Mouse (Mus musculus) thymus, adult 2 months (tissue): ENCODE results near the gene Syce2. TPM values are rescaled to one million over a fixed set of nuclear protein-coding genes. Genes with fewer than 3 reads are reported as not detected.

Experiments
- DNase-seq: peaks from one replicate; pipeline ENCODE4 v3.0.0; 2021
- H3K27ac ChIP-seq: fragments of 200-500 bp; 2 replicates; pipeline ENCODE4 v1.5.1; 2012; ENCODE audit warnings: low read length, control low read depth; ENCODE audit not compliant: control insufficient read depth, insufficient read depth
- H3K27me3 ChIP-seq: fragments of 200-500 bp; 2 replicates; pipeline ENCODE4 v1.6.1; 2012; ENCODE audit warnings: mild to moderate bottlenecking, low read length, moderate library complexity, mixed read lengths; ENCODE audit not compliant: control insufficient read depth, insufficient read depth
- H3K36me3 ChIP-seq: fragments of 200-500 bp; 2 replicates; pipeline ENCODE4 v1.6.1; 2012; ENCODE audit warnings: mild to moderate bottlenecking, low read length, moderate library complexity; ENCODE audit not compliant: control insufficient read depth, insufficient read depth
- H3K4me1 ChIP-seq: fragments of 200-500 bp; replicated peaks from 2 replicates; pipeline ENCODE4 v1.6.1; 2012; ENCODE audit warnings: low read length; ENCODE audit not compliant: control insufficient read depth, insufficient read depth
- H3K4me3 ChIP-seq: fragments of 200-500 bp; 2 replicates; pipeline ENCODE4 v1.5.1; 2012; ENCODE audit warnings: mild to moderate bottlenecking, low read length, control low read depth, moderate library complexity; ENCODE audit not compliant: control insufficient read depth, insufficient read depth
- CTCF ChIP-seq: fragments of 200-500 bp; IDR thresholded peaks from 2 replicates; pipeline ENCODE4 v1.5.1; 2012; ENCODE audit warnings: mild to moderate bottlenecking, control low read depth, low read length, moderate library complexity, borderline replicate concordance; ENCODE audit not compliant: control insufficient read depth, poor library complexity, insufficient read depth; ENCODE audit errors: extremely low read depth
- POLR2A ChIP-seq: fragments of 200-500 bp; IDR thresholded peaks from 2 replicates; pipeline ENCODE4 v1.6.1; 2012; ENCODE audit warnings: mild to moderate bottlenecking, low read length, control low read depth, moderate library complexity; ENCODE audit not compliant: control insufficient read depth, poor library complexity, insufficient read depth; ENCODE audit errors: extremely low read depth
- WGBS: fragments of 180-500 bp; shearing (Covaris S2); methylation state at CpG from one replicate; pipeline ENCODE4 v1.1.7; 2018; 5-methylcytosine and 5-hydroxymethylcytosine counted together
- polyA plus RNA-seq: library from polyadenylated mRNA; depleted of rRNA; stranded (reverse); fragments of >200 nt; gene quantifications from 2 replicates; pipeline ENCODE4 v1.2.3, GENCODE M21; 2012

Gene Syce2
- polyA plus RNA-seq, 1 experiment: 9.4 TPM

GRCm38 (mm10) chr8:84917781-84918180 is 45.9 kb downstream of the Syce2 start:
- no peaks in the 10 kb centered on the region for H3K36me3 ChIP-seq
- H3K4me3 ChIP-seq: no peak overlapping the region
- DNase-seq: no peak
- no peak overlapping the region for H3K27ac ChIP-seq
- WGBS: 77% methylated on average over 20 of the region's 20 CpGs
- peaks cover 4% of the 10 kb centered on the region for H3K4me1 ChIP-seq
- no peaks in the 10 kb centered on the region; the same call in 1 of the 2 replicates for H3K27me3 ChIP-seq
- no peak for TF ChIP-seq CTCF
- no peak for TF ChIP-seq POLR2A

- no peak for TF ChIP-seq POLR2A
- no peak for TF ChIP-seq CTCF
- Histone ChIP-seq H3K27me3 (no peaks in the 10 kb centered on the region; the same call in 1 of the 2 replicates), H3K4me3 (no peak overlapping the region), H3K36me3 (no peaks in the 10 kb centered on the region), H3K4me1 (peaks cover 1% of the 10 kb centered on the region), H3K27ac (no peak overlapping the region)
- WGBS: 97% methylated on average over 15 of the region's 15 CpGs
- DNase-seq: no peak
These were observed 46.7 kb downstream of the Syce2 start for GRCm38 (mm10) chr8:84918646-84919045.

- TF ChIP-seq CTCF (no peak), POLR2A (no peak)
- H3K36me3 ChIP-seq: no peaks in the 10 kb centered on the region
- 96% methylated on average over 2 of the region's 2 CpGs for WGBS
- H3K4me1 ChIP-seq: 0 out of 2 replicates have a peak, but pooled peaks cover 2% of the 10 kb centered on the region
- H3K27me3 ChIP-seq: no peaks in the 10 kb centered on the region; the same call in 1 of the 2 replicates
- DNase-seq: no peak
- no peak overlapping the region for H3K27ac ChIP-seq
- H3K4me3 ChIP-seq: no peak overlapping the region
These were observed 49.7 kb downstream of the Syce2 start for GRCm38 (mm10) chr8:84921596-84921995.

DNA sequence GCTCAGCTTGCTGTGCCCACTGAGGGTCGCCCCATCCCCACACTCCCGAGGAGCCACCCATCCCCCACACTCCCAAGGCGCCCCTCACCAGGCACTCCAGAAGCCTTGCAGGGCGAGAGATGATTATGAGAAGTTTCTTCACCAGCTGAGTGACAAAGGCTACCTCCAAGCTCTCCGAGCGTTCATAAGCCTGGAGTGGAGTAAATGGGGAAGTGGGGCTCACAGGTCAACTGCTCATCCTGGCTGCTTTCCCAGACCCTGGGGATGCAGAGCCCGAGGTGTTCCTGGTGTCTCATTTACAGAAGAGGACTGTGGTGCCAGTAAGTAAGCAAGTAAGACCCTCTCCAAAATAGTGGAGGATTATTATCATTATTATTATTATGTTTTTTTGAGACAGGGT is 53.6 kb downstream of the Syce2 start:
- 44% methylated on average over 7 of the region's 7 CpGs for WGBS
- H3K4me3 ChIP-seq: no peak overlapping the region

DNA sequence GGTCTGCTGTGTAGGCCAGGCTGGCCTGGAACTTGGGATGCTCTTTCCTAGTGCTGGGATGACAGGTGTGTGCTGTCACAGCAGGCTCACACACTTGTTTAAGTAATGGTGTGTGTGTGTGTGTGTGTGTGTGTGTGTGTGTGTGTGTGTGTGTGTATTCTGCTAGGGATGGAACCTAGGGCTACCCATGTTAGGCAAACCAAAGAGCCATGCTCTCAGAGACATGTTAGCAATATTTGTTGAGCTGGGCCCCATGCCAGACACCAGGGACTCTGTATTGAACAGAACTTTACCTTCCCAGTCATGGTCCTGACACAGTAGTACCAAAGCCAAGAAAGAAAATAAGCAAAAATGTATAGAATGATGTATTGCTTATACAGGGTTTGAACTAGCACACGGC is 55.6 kb downstream of the Syce2 start:
- Histone ChIP-seq H3K36me3 (no peaks in the 10 kb centered on the region), H3K4me3 (no peak overlapping the region), H3K27me3 (peaks cover 3% of the 10 kb centered on the region; the same call in 1 of the 2 replicates), H3K27ac (no peak overlapping the region), H3K4me1 (0 out of 2 replicates have a peak, but pooled peaks cover 2% of the 10 kb centered on the region)
- no peak for TF ChIP-seq POLR2A
- TF ChIP-seq CTCF: no peak
- no peak for DNase-seq
- 74% methylated on average over 1 of the region's 1 CpGs for WGBS

More for the DNA sequence above, 53.6 kb downstream of the Syce2 start:
- 0 out of 2 replicates have a peak, but pooled peaks cover 2% of the 10 kb centered on the region for H3K4me1 ChIP-seq
- H3K27me3 ChIP-seq: peaks cover 3% of the 10 kb centered on the region; the same call in 1 of the 2 replicates
- DNase-seq: no peak
- no peak overlapping the region for H3K27ac ChIP-seq
- TF ChIP-seq POLR2A (no peak), CTCF (no peak)
- H3K36me3 ChIP-seq: no peaks in the 10 kb centered on the region

DNA sequence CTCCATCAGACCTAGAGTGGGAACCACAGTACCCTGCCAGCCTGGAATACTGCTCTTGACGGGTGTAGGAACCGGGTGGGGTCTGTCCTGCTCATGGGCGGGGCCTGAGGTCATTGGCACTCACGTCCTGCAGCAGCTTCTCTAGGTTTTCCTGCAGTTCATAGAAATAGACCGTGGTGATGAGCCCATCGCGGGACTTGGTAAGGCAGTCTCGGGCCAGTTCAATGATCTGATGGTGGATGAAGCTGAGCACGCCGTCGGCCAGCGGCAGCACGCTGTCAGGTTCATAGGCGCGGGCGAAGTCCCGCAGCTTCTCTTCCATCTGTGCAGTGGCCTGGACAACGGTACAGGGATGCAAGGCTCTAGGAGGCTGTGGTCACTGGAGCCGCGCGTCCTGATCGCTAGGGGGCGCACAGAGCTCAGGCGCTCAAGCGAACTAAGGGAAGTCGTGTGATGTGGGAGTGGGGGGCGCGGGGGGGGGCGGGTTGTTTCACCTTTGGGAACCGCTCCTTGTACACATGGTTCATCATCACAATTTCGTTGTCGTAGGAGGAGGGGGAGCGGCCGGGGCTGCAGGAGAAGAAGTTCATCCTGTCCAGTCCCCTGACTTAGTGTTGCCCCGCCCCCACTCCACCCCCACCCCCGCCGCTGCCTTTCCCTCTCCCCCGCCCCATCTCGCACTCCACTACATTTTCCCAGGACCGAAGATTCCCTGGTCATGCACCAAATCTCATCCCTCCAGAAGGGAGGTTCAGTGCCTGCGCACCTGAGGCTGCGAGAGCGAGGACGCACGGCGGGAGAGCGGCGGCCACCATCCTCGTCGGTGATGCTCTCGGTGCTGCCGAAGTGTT is 56.8 kb downstream of the Syce2 start:
- 10% methylated on average over 48 of the region's 52 CpGs for WGBS
- H3K36me3 ChIP-seq: no peaks in the 10 kb centered on the region
- H3K27ac ChIP-seq: no peak overlapping the region
- H3K27me3 ChIP-seq: peaks cover 3% of the 10 kb centered on the region; the same call in 1 of the 2 replicates
- 0 out of 2 replicates have a peak, but pooled peaks cover 2% of the 10 kb centered on the region for H3K4me1 ChIP-seq
- peak; percentile 58 for DNase-seq
- H3K4me3 ChIP-seq: no peak overlapping the region
- TF ChIP-seq POLR2A (no peak), CTCF (peak; percentile 73; the same call in 1 of the 2 replicates)

DNA sequence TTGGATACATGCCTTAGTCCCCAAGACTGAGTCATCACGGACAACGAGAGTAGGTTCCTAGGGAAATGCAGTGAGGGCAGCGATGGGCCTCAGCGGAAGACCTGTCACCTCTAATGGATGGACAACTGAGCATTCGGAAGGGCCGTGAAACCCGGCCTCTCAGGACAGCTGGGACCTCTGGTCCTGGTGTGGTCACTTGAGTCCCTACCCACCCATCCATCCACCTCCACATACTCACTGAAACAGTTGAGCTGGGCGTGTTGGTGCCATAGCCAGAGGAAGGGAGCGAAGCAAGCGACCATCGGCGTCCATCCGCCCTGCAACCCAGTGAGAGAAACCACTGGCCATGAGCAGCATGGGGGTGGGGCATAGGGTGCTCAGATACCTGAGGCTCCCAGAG is 58.7 kb downstream of the Syce2 start:
- H3K36me3 ChIP-seq: no peaks in the 10 kb centered on the region
- TF ChIP-seq POLR2A (no peak), CTCF (no peak)
- H3K4me1 ChIP-seq: no peaks in the 10 kb centered on the region

More for the DNA sequence above, 58.7 kb downstream of the Syce2 start:
- H3K27ac ChIP-seq: no peak overlapping the region
- H3K4me3 ChIP-seq: no peak overlapping the region
- 90% methylated on average over 13 of the region's 13 CpGs for WGBS
- H3K27me3 ChIP-seq: peaks cover 15% of the 10 kb centered on the region
- DNase-seq: no peak
